Mouse (Mus musculus) megakaryocyte-erythroid progenitor cell, adult 5 weeks (primary cell): ENCODE measurements around the gene Serpine2. TPM values are rescaled to one million over a fixed set of nuclear protein-coding genes. Genes with fewer than 3 reads are reported as not detected.

Source experiments
- polyA plus RNA-seq: library from polyadenylated mRNA; stranded (reverse); fragments of >175 nt; gene quantifications from 2 replicates; pipeline ENCODE4 v1.2.3, GENCODE M21; 2012

Gene Serpine2
- polyA plus RNA-seq: 4.4 and 5.1 TPM in 2 replicates

GRCm38 (mm10) chr1:79861130-79861942, at the start of gene Serpine2:
Gene Serpine2, minus strand, starts transcription at chr1:79861180.

GRCm38 (mm10) chr1:79775927-79776458, 85.0 kb downstream of the Serpine2 start, which contains the start of the genes Mrpl44 and Wdfy1:
Gene Mrpl44, plus strand, starts transcription at chr1:79776018.
Gene Wdfy1, minus strand, starts transcription at chr1:79776143.

Other genes with a start within 250 kb of the Serpine2 start
- 10.1 and 10.2 TPM in 2 replicates for gene Ap1s3, start 189.2 kb downstream of the Serpine2 start, polyA plus RNA-seq
- 20.6 and 25.7 TPM in 2 replicates for gene Mrpl44, start 85.2 kb downstream of the Serpine2 start, polyA plus RNA-seq
- gene Wdfy1, start 85.0 kb downstream of the Serpine2 start, polyA plus RNA-seq: 25.9 and 27.4 TPM in 2 replicates